Mouse (Mus musculus): Measurements from ENCODE around the gene Mpig6b. TPM values are rescaled to one million over a fixed set of nuclear protein-coding genes. Genes with fewer than 3 reads are reported as not detected.
A peak's percentile ranks its signal among the peaks of the same experiment; 100 is the strongest.
"Not testable (repeated sequence)": the region's sequence is repeated elsewhere in the genome, so short reads cannot be mapped to it uniquely, and the experiment has no call there.

Gene Mpig6b
- total and polyA plus RNA-seq, 2 experiments from 2014 or later: 0.08 TPM; not detected in 1

GRCm38 (mm10) chr17:35039121-35039873 is 26.7 kb downstream of the Mpig6b start:
- Histone ChIP-seq H3K9me3 (ENCODE audit: low read length) (no peaks in the 10 kb centered on the region), H3K4me2 (ENCODE audit: low read depth) (no peak overlapping the region), H3K36me3 (ENCODE audit: insufficient read depth) (no peaks in the 10 kb centered on the region), H3K4me1 (ENCODE audit: insufficient read depth) (no peaks in the 10 kb centered on the region), H3K9ac (no peak overlapping the region), H3K27me3 (ENCODE audit: insufficient read depth, low read length) (no peaks in the 10 kb centered on the region), H3K4me3 (ENCODE audit: low read depth, low read length) (no peak overlapping the region), H3K27ac (ENCODE audit: low read depth, low read length) (no peak overlapping the region)
- no peak for TF ChIP-seq CTCF (IDR thresholded peaks at IDR 0.05; ENCODE audit: low read depth)
- no peak for DNase-seq
- 72% methylated on average over 11 of the region's 11 CpGs for WGBS
- ATAC-seq: peak; percentile 45; the same call in 1 of the 2 replicates

GRCm38 (mm10) chr17:35034896-35035295 is 31.1 kb downstream of the Mpig6b start:
- whole genome bisulfite sequencing: 76% methylated on average over 6 of the region's 6 CpGs
- H3K36me3 ChIP-seq (ENCODE audit: insufficient read depth): no peaks in the 10 kb centered on the region
- no peak overlapping the region for H3K27ac ChIP-seq (ENCODE audit: low read depth, low read length)
- no peak overlapping the region for H3K9ac ChIP-seq
- H3K4me2 ChIP-seq (ENCODE audit: low read depth): no peak overlapping the region
- no peak for DNase-seq
- TF ChIP-seq CTCF (IDR thresholded peaks at IDR 0.05; ENCODE audit: low read depth): no peak
- H3K4me1 ChIP-seq (ENCODE audit: insufficient read depth): no peaks in the 10 kb centered on the region
- no peaks in the 10 kb centered on the region for H3K9me3 ChIP-seq (ENCODE audit: low read length)
- no peak for ATAC-seq
- H3K27me3 ChIP-seq (ENCODE audit: insufficient read depth, low read length): no peaks in the 10 kb centered on the region
- H3K4me3 ChIP-seq (ENCODE audit: low read depth, low read length): no peak overlapping the region

- not testable (repeated sequence) for H3K4me1 ChIP-seq (ENCODE audit: insufficient read depth); H3K36me3 ChIP-seq (ENCODE audit: insufficient read depth); DNase-seq; H3K4me2 ChIP-seq (ENCODE audit: low read depth); H3K27me3 ChIP-seq (ENCODE audit: insufficient read depth, low read length); ATAC-seq; H3K27ac ChIP-seq (ENCODE audit: low read depth, low read length); H3K9ac ChIP-seq; H3K4me3 ChIP-seq (ENCODE audit: low read depth, low read length); H3K9me3 ChIP-seq (ENCODE audit: low read length)
- 75% methylated on average over 1 of the region's 1 CpGs for WGBS
These were observed 32.3 kb downstream of the Mpig6b start for GRCm38 (mm10) chr17:35033703-35034102.

GRCm38 (mm10) chr17:35032323-35032870 is 33.6 kb downstream of the Mpig6b start:
- DNase-seq: no peak
- H3K36me3 ChIP-seq (ENCODE audit: insufficient read depth): no peaks in the 10 kb centered on the region
- no peak overlapping the region for H3K4me2 ChIP-seq (ENCODE audit: low read depth)
- no peaks in the 10 kb centered on the region for H3K27me3 ChIP-seq (ENCODE audit: insufficient read depth, low read length)
- H3K9me3 ChIP-seq (ENCODE audit: low read length): no peaks in the 10 kb centered on the region
- ATAC-seq: no peak
- WGBS: 78% methylated on average over 8 of the region's 8 CpGs
- H3K4me3 ChIP-seq (ENCODE audit: low read depth, low read length): no peak overlapping the region
- H3K9ac ChIP-seq: no peak overlapping the region
- no peak overlapping the region for H3K27ac ChIP-seq (ENCODE audit: low read depth, low read length)
- H3K4me1 ChIP-seq (ENCODE audit: insufficient read depth): no peaks in the 10 kb centered on the region
- TF ChIP-seq CTCF (IDR thresholded peaks at IDR 0.05; ENCODE audit: low read depth): 0 out of 2 replicates have a peak, but pooled peaks have one; percentile 5

GRCm38 (mm10) chr17:35031880-35032279 is 34.1 kb downstream of the Mpig6b start:
- H3K4me2 ChIP-seq (ENCODE audit: low read depth): no peak overlapping the region
- no peaks in the 10 kb centered on the region for H3K9me3 ChIP-seq (ENCODE audit: low read length)
- no peak overlapping the region for H3K27ac ChIP-seq (ENCODE audit: low read depth, low read length)
- DNase-seq: no peak
- TF ChIP-seq CTCF (IDR thresholded peaks at IDR 0.05; ENCODE audit: low read depth): no peak
- 87% methylated on average over 7 of the region's 7 CpGs for WGBS
- H3K27me3 ChIP-seq (ENCODE audit: insufficient read depth, low read length): no peaks in the 10 kb centered on the region
- ATAC-seq: no peak
- H3K9ac ChIP-seq: no peak overlapping the region
- no peak overlapping the region for H3K4me3 ChIP-seq (ENCODE audit: low read depth, low read length)
- H3K36me3 ChIP-seq (ENCODE audit: insufficient read depth): no peaks in the 10 kb centered on the region
- no peaks in the 10 kb centered on the region for H3K4me1 ChIP-seq (ENCODE audit: insufficient read depth)

- no peak for DNase-seq
- Histone ChIP-seq H3K9me3 (ENCODE audit: low read length) (no peaks in the 10 kb centered on the region), H3K36me3 (ENCODE audit: insufficient read depth) (no peaks in the 10 kb centered on the region), H3K27ac (ENCODE audit: low read depth, low read length) (no peak overlapping the region), H3K4me2 (ENCODE audit: low read depth) (no peak overlapping the region), H3K4me3 (ENCODE audit: low read depth, low read length) (no peak overlapping the region), H3K9ac (no peak overlapping the region), H3K27me3 (ENCODE audit: insufficient read depth, low read length) (no peaks in the 10 kb centered on the region), H3K4me1 (ENCODE audit: insufficient read depth) (no peaks in the 10 kb centered on the region)
- no peak for ATAC-seq
- TF ChIP-seq CTCF (IDR thresholded peaks at IDR 0.05; ENCODE audit: low read depth): no peak
- WGBS: 88% methylated on average over 11 of the region's 11 CpGs
These were observed 34.7 kb downstream of the Mpig6b start for GRCm38 (mm10) chr17:35031272-35031671.
